Mouse (Mus musculus) midbrain, postnatal 0 days (tissue): ENCODE data around the gene Grid2. TPM values are rescaled to one million over a fixed set of nuclear protein-coding genes. Genes with fewer than 3 reads are reported as not detected.
A peak's percentile ranks its signal among the peaks of the same experiment; 100 is the strongest.

Experiments used
- ATAC-seq: fragments of 200-750 bp; cut with Nextera tagmentation; 2 replicates; pipeline ENCODE4 v1.8.0; 2017; ENCODE audit warnings: moderate number of reproducible peaks, mild to moderate bottlenecking, moderate TSS enrichment, moderate library complexity; ENCODE audit not compliant: low FRiP score
- DNase-seq: peaks from one replicate; pipeline ENCODE4 v3.0.0-alpha.2; 2015; ENCODE audit warnings: low spot score
- H3K27ac ChIP-seq: fragments of 300-500 bp; sonication (generic); 2 replicates; pipeline ENCODE4 v1.5.1; 2014; ENCODE audit warnings: low read depth, mild to moderate bottlenecking, low read length, mixed read lengths
- H3K27me3 ChIP-seq: fragments of 300-500 bp; sonication (generic); 2 replicates; pipeline ENCODE4 v1.6.1; 2014; ENCODE audit warnings: low read length, control low read depth, mixed read lengths; ENCODE audit not compliant: insufficient read depth
- H3K36me3 ChIP-seq: fragments of 300-500 bp; sonication (generic); 2 replicates; pipeline ENCODE4 v1.6.1; 2014; ENCODE audit warnings: low read length, control low read depth, mixed read lengths; ENCODE audit not compliant: insufficient read depth
- H3K4me1 ChIP-seq: fragments of 300-500 bp; sonication (generic); 2 replicates; pipeline ENCODE4 v1.6.1; 2014; ENCODE audit warnings: mild to moderate bottlenecking, control low read depth, antibody characterized with exemption, low read length, mixed read lengths; ENCODE audit not compliant: insufficient read depth
- H3K4me2 ChIP-seq: fragments of 300-500 bp; sonication (generic); 2 replicates; pipeline ENCODE4 v1.6.1; 2014; ENCODE audit warnings: low read depth, mild to moderate bottlenecking, low read length, mixed read lengths; ENCODE audit not compliant: poor library complexity, severe bottlenecking
- H3K4me3 ChIP-seq: fragments of 300-500 bp; sonication (generic); 2 replicates; pipeline ENCODE4 v1.5.1; 2014; ENCODE audit warnings: low read depth, mild to moderate bottlenecking, low read length, moderate library complexity
- H3K9ac ChIP-seq: fragments of 300-500 bp; sonication (generic); replicated peaks from 2 replicates; pipeline ENCODE4 v1.6.1; 2014; ENCODE audit warnings: mild to moderate bottlenecking, low read length, moderate library complexity, mixed read lengths; ENCODE audit not compliant: poor library complexity, severe bottlenecking
- H3K9me3 ChIP-seq: fragments of 300-500 bp; sonication (generic); 2 replicates; pipeline ENCODE4 v1.6.1; 2016; ENCODE audit warnings: low read length, control low read depth
- CTCF ChIP-seq: IDR thresholded peaks from 2 replicates; pipeline ENCODE4 v1.5.1; 2016; ENCODE audit warnings: antibody characterized with exemption, mild to moderate bottlenecking
- WGBS: fragments of 180-500 bp; shearing (Covaris S2); extraction: QIAGEN DNeasy Blood & Tissue Kit; methylation state at CpG from one replicate; pipeline ENCODE4 v1.1.7; 2014; 5-methylcytosine and 5-hydroxymethylcytosine counted together
- polyA plus RNA-seq: library from polyadenylated mRNA; unstranded; fragments of >200 nt; fragmentation: Nextera tagmentation; extraction: Ambion mirVana; gene quantifications from 2 replicates; pipeline ENCODE4 v1.2.1, GENCODE M21; 2015
- total RNA-seq: library from RNA; depleted of rRNA; stranded (reverse); fragments of >200 nt; gene quantifications from 2 replicates; pipeline ENCODE4 v1.2.3, GENCODE M21; 2014

The Grid2 gene
- total and polyA plus RNA-seq, 2 experiments from 2014 or later = 15.3 to 44.8 TPM

GRCm38 (mm10) chr6:64617417-64618135 lies 1361.9 kb downstream of the Grid2 start:
- 0 out of 2 replicates have a peak, but pooled peaks cover 3% of the 10 kb centered on the region for H3K4me1 ChIP-seq
- H3K9ac ChIP-seq = no peak overlapping the region
- no peak for TF ChIP-seq CTCF
- H3K9me3 ChIP-seq = no peaks in the 10 kb centered on the region
- WGBS = 41% methylated on average over 8 of the region's 8 CpGs
- no peak overlapping the region for H3K27ac ChIP-seq
- ATAC-seq = no peak
- no peaks in the 10 kb centered on the region for H3K36me3 ChIP-seq
- H3K27me3 ChIP-seq = no peaks in the 10 kb centered on the region
- H3K4me2 ChIP-seq = no peak overlapping the region
- DNase-seq = peak; percentile 41
- H3K4me3 ChIP-seq = no peak overlapping the region

- no peak overlapping the region for H3K4me3 ChIP-seq
- no peak for TF ChIP-seq CTCF
- no peaks in the 10 kb centered on the region for H3K9me3 ChIP-seq
- H3K27me3 ChIP-seq = no peaks in the 10 kb centered on the region
- H3K4me1 ChIP-seq = no peaks in the 10 kb centered on the region
- no peak overlapping the region for H3K9ac ChIP-seq
- no peak overlapping the region for H3K4me2 ChIP-seq
- no peak overlapping the region for H3K27ac ChIP-seq
- no peak for ATAC-seq
- no peak for DNase-seq
- H3K36me3 ChIP-seq = no peaks in the 10 kb centered on the region
- WGBS = 46% methylated on average over 3 of the region's 3 CpGs
Observed at GRCm38 (mm10) chr6:64623404-64623803, 1367.7 kb downstream of the Grid2 start.

GRCm38 (mm10) chr6:64647661-64648060 lies 1392.0 kb downstream of the Grid2 start:
- ATAC-seq (no peak), DNase-seq (no peak)
- H3K4me3 ChIP-seq = no peak overlapping the region
- H3K27me3 ChIP-seq = no peaks in the 10 kb centered on the region
- no peaks in the 10 kb centered on the region for H3K36me3 ChIP-seq
- H3K4me2 ChIP-seq = no peak overlapping the region
- no peaks in the 10 kb centered on the region for H3K4me1 ChIP-seq
- H3K9ac ChIP-seq = no peak overlapping the region
- no peak overlapping the region for H3K27ac ChIP-seq
- H3K9me3 ChIP-seq = no peaks in the 10 kb centered on the region
- no peak for TF ChIP-seq CTCF

GRCm38 (mm10) chr6:64648196-64648595 lies 1392.5 kb downstream of the Grid2 start:
- H3K4me1 ChIP-seq = no peaks in the 10 kb centered on the region
- no peak for DNase-seq
- no peak overlapping the region for H3K27ac ChIP-seq
- no peak for TF ChIP-seq CTCF
- 44% methylated on average over 8 of the region's 8 CpGs for WGBS
- no peaks in the 10 kb centered on the region for H3K9me3 ChIP-seq
- H3K27me3 ChIP-seq = no peaks in the 10 kb centered on the region
- no peak for ATAC-seq
- no peaks in the 10 kb centered on the region for H3K36me3 ChIP-seq
- H3K9ac ChIP-seq = no peak overlapping the region
- no peak overlapping the region for H3K4me2 ChIP-seq
- no peak overlapping the region for H3K4me3 ChIP-seq

- Histone ChIP-seq H3K4me1 (no peaks in the 10 kb centered on the region), H3K4me3 (peak overlapping the region; percentile 34), H3K27me3 (no peaks in the 10 kb centered on the region), H3K4me2 (peak overlapping the region; percentile 56), H3K27ac (no peak overlapping the region), H3K9me3 (no peaks in the 10 kb centered on the region), H3K9ac (no peak overlapping the region; the same call in 1 of the 2 replicates), H3K36me3 (no peaks in the 10 kb centered on the region)
- TF ChIP-seq CTCF = peak; percentile 97
- 8% methylated on average over 20 of the region's 20 CpGs for WGBS
- ATAC-seq = peak; percentile 80
- peak; percentile 93 for DNase-seq
Observed at GRCm38 (mm10) chr6:64649296-64650226, 1393.9 kb downstream of the Grid2 start.

GRCm38 (mm10) chr6:64650765-64651164 lies 1395.1 kb downstream of the Grid2 start:
- Histone ChIP-seq H3K9me3 (no peaks in the 10 kb centered on the region), H3K27ac (no peak overlapping the region), H3K9ac (no peak overlapping the region), H3K36me3 (no peaks in the 10 kb centered on the region), H3K27me3 (no peaks in the 10 kb centered on the region), H3K4me3 (no peak overlapping the region), H3K4me1 (no peaks in the 10 kb centered on the region), H3K4me2 (no peak overlapping the region)
- no peak for TF ChIP-seq CTCF
- ATAC-seq (no peak), DNase-seq (no peak)
- WGBS = 18% methylated on average over 7 of the region's 7 CpGs
